Mouse (Mus musculus): ENCODE measurements around the gene Grb7. TPM values are rescaled to one million over a fixed set of nuclear protein-coding genes. Genes with fewer than 3 reads are reported as not detected.

Gene Grb7
- total RNA-seq, 2 experiments from 2014 or later: not detected

GRCm38 (mm10) chr11:98445679-98446078, 515 bp upstream of the Grb7 start:
- DNase-seq: no peak

- no peak for DNase-seq
These were observed 624 bp downstream of the Grb7 start for GRCm38 (mm10) chr11:98446562-98447474.

GRCm38 (mm10) chr11:98447475-98447834, 1.3 kb downstream of the Grb7 start:
- no peak for DNase-seq

GRCm38 (mm10) chr11:98448191-98448790, 2.1 kb downstream of the Grb7 start:
- DNase-seq: no peak

GRCm38 (mm10) chr11:98449419-98449818, 3.2 kb downstream of the Grb7 start:
- no peak for DNase-seq

- peak; percentile 34 for DNase-seq
These were observed 4.0 kb downstream of the Grb7 start for GRCm38 (mm10) chr11:98449921-98450771.

GRCm38 (mm10) chr11:98455484-98455883, 9.3 kb downstream of the Grb7 start:
- DNase-seq: no peak

- no peak for DNase-seq
These were observed 10.4 kb downstream of the Grb7 start for GRCm38 (mm10) chr11:98456545-98456944.

- DNase-seq: no peak
These were observed 10.8 kb downstream of the Grb7 start for GRCm38 (mm10) chr11:98456945-98457344.

GRCm38 (mm10) chr11:98457367-98458120, 11.3 kb downstream of the Grb7 start:
- peak; percentile 93 for DNase-seq

- no peak for DNase-seq
These were observed 12.2 kb downstream of the Grb7 start for GRCm38 (mm10) chr11:98458121-98458990.

GRCm38 (mm10) chr11:98459071-98459741, 13.0 kb downstream of the Grb7 start:
- DNase-seq: no peak

- DNase-seq: no peak
These were observed 13.7 kb downstream of the Grb7 start for GRCm38 (mm10) chr11:98459860-98460259.

GRCm38 (mm10) chr11:98461109-98461720, 15.0 kb downstream of the Grb7 start:
- DNase-seq: no peak

GRCm38 (mm10) chr11:98462255-98462654, 16.1 kb downstream of the Grb7 start:
- DNase-seq: no peak

GRCm38 (mm10) chr11:98463911-98464310, 17.7 kb downstream of the Grb7 start:
- no peak for DNase-seq

- no peak for DNase-seq
These were observed 18.3 kb downstream of the Grb7 start for GRCm38 (mm10) chr11:98464516-98464915.

- DNase-seq: no peak
These were observed 23.8 kb downstream of the Grb7 start for GRCm38 (mm10) chr11:98469761-98470714.

GRCm38 (mm10) chr11:98470795-98471194, 24.6 kb downstream of the Grb7 start:
- DNase-seq: no peak
